Mouse (Mus musculus): ENCODE results near the gene Gm5155.
"Not testable (repeated sequence)": the region's sequence is repeated elsewhere in the genome, so short reads cannot be mapped to it uniquely, and the experiment has no call there.

Gene Gm5155

DNA sequence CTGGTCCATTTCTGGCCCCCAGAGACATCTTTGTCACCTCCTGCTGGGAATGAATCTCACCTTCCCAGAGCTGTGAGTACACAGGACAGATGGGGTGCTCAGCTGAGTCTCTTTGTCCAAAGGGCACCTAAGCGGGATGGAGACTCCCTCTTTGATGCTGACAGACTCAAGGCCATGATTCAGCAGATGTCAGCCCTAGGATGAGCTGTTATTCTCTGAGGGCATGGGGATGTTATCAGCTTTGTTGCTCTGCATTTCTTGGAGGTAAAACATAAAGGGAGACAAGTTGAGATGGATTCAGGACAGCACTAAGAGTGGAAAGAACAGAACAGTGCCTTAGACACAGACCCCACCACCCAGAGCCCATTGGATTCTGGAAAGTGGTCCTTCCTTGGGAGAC lies at the start of gene Gm5155:
TSS of gene Gm5155 (plus strand) at position 301 of the 400 bp plus-strand sequence.
- no peak for DNase-seq

DNA sequence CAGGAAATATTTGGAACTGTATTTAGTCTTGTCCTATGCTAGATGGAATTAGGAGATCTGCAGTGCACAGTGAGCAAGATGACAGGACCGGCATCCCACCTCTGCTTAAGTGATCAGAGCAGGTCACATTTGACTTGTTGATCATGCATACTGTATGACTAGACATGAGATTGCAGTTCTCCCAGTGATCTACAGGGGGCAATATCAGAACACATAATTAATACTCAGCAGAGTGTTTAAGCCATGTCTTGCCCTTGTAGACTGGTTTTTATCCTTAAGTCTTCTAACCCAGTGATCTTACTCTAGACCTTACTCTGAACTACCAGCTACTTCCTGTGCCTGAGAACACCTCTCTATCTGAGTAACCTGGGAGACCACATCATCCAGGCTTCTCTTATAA lies 791 bp upstream of the Gm5155 start:
- no peak for DNase-seq

DNA sequence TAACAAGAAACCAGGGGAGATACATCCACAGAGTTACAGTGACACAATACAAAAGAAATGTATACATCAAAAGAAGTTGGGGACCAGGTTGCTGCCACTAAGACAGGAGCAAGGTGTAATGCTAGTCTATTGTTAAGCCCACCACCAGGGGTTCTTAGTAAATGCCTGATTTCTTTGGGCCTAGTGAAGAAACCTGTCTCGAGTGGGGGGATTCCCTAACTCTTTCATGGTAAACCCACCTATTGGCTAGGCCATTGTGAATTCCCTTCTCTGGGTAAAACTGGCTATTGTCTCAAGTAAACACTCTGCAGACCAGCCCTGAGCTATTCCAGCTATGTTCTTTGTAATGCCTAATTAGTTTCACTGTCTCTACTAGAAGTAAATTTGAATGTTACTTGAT lies 23.8 kb downstream of the Gm5155 start:
- not testable (repeated sequence) for DNase-seq

GRCm38 (mm10) chr7:17903146-17903915 lies 31.8 kb downstream of the Gm5155 start:
- DNase-seq = no peak

All from cerebellum, postnatal 10 days (tissue).